In genomic region chr8:111818556-111818955, GRCm38 (mm10) we compare ENCODE assay signal across 19 mouse cellular contexts. TPM values are rescaled to one million over a fixed set of nuclear protein-coding genes. Genes with fewer than 3 reads are reported as not detected.
DNase-seq lines count a peak whose midpoint lies in the region; ATAC-seq and TF ChIP-seq lines count a peak whose summit lies in the region.
"Had no signal": no experiment of that assay in that cellular context is flagged by ENCODE, and none has a peak within 500 bp of the region (broad histone marks: within the 10 kb centered on the region; RNA-seq: fewer than 3 reads in every experiment).

No protein-coding gene starts in this region.

- no peak overlapping the region for H3K4me2 ChIP-seq in intestine, postnatal 0 days (replicated peaks; ENCODE audit: low read depth)
- H3K4me2 ChIP-seq in intestine, embryonic 16.5 days (ENCODE audit: low read depth, low read length) = no peak overlapping the region
- H3K4me2 ChIP-seq in liver, postnatal 0 days (ENCODE audit: low read depth, low read length) = no peak overlapping the region
- H3K4me2 ChIP-seq in liver, embryonic 11.5 days = no peak overlapping the region
- no peak overlapping the region for H3K4me2 ChIP-seq in forebrain, embryonic 12.5 days
- H3K4me2 ChIP-seq: forebrain, embryonic 15.5 days; limb, embryonic 12.5 days had no signal

- ATAC-seq in intestine, postnatal 0 days = no peak
- ATAC-seq in intestine, embryonic 16.5 days = no peak
- no peak for ATAC-seq in liver, postnatal 0 days
- ATAC-seq in liver, embryonic 11.5 days (replicated peaks; ENCODE audit: low FRiP score) = no peak
- ATAC-seq in forebrain, embryonic 12.5 days (ENCODE audit: low FRiP score) = no peak
- ATAC-seq: forebrain, embryonic 15.5 days; midbrain, embryonic 16.5 days had no signal

- 96% methylated on average over 3 of the region's 3 CpGs for WGBS in intestine, postnatal 0 days
- 94% methylated on average over 3 of the region's 3 CpGs for WGBS in intestine, embryonic 16.5 days
- WGBS in liver, postnatal 0 days (ENCODE audit: insufficient replicate concordance) = 85% methylated on average over 3 of the region's 3 CpGs
- WGBS in liver, embryonic 11.5 days = 86% methylated on average over 3 of the region's 3 CpGs
- WGBS in forebrain, embryonic 12.5 days = 96% methylated on average over 3 of the region's 3 CpGs

- H3K36me3 ChIP-seq in intestine, postnatal 0 days (ENCODE audit: control insufficient read depth, insufficient read depth) = 0 out of 2 replicates have a peak, but pooled peaks cover 4% of the 10 kb centered on the region
- H3K36me3 ChIP-seq in intestine, embryonic 16.5 days (ENCODE audit: control insufficient read depth, insufficient read depth, low read length) = no peaks in the 10 kb centered on the region
- H3K36me3 ChIP-seq in liver, postnatal 0 days (replicated peaks; ENCODE audit: insufficient read depth, low read length) = peaks cover 8% of the 10 kb centered on the region
- H3K36me3 ChIP-seq in liver, embryonic 11.5 days (ENCODE audit: control insufficient read depth, insufficient read depth, low read length) = peaks cover 9% of the 10 kb centered on the region; the same call in 1 of the 2 replicates
- peaks cover 52% of the 10 kb centered on the region for H3K36me3 ChIP-seq in forebrain, embryonic 12.5 days (replicated peaks)

- DNase-seq in gastrocnemius, adult 2 months = no peak
- no peak for DNase-seq in gastrocnemius, postnatal 36 days
- DNase-seq in liver, postnatal 0 days = no peak
- DNase-seq in liver, embryonic 11.5 days (ENCODE audit: low spot score) = no peak
- DNase-seq: cerebellum, postnatal 14 days; embryo, embryonic 11 days; kidney, postnatal 36 days; layer of hippocampus, adult 9-11 months; retina, postnatal 1 day; right cerebral cortex, postnatal 4 days; thymus, adult 2 months had no signal

- intact Hi-C loops in gastrocnemius, adult 2 months (cut with DNase I) = no loop called here
- intact Hi-C loops in gastrocnemius, postnatal 36 days (cut with DNase I) = no loop called here

- H3K4me3 ChIP-seq in gastrocnemius, adult 2 months = no peak overlapping the region
- no peak overlapping the region for H3K4me3 ChIP-seq in intestine, postnatal 0 days (ENCODE audit: low read depth, low read length)
- no peak overlapping the region for H3K4me3 ChIP-seq in intestine, embryonic 16.5 days (ENCODE audit: low read length)
- no peak overlapping the region for H3K4me3 ChIP-seq in liver, postnatal 0 days (ENCODE audit: low read depth, low read length)
- no peak overlapping the region for H3K4me3 ChIP-seq in liver, embryonic 11.5 days (ENCODE audit: low read depth, low read length)
- no peak overlapping the region for H3K4me3 ChIP-seq in brown adipose tissue, adult 24 weeks (ENCODE audit: insufficient read depth, low read depth, low read length)
- no peak overlapping the region for H3K4me3 ChIP-seq in forebrain, embryonic 12.5 days (replicated peaks)
- H3K4me3 ChIP-seq: erythroblast, embryonic 14.5 days; forebrain, embryonic 15.5 days; limb, embryonic 12.5 days had no signal

- no peak for TF ChIP-seq EP300 in liver, postnatal 0 days (IDR thresholded peaks at IDR 0.05; ENCODE audit: low read depth)

- H3K9ac ChIP-seq in intestine, postnatal 0 days (ENCODE audit: low read depth, low read length) = no peak overlapping the region
- no peak overlapping the region for H3K9ac ChIP-seq in intestine, embryonic 16.5 days (ENCODE audit: low read depth, low read length)
- no peak overlapping the region for H3K9ac ChIP-seq in liver, postnatal 0 days (replicated peaks)
- H3K9ac ChIP-seq in liver, embryonic 11.5 days (ENCODE audit: low read depth, low read length) = no peak overlapping the region
- no peak overlapping the region for H3K9ac ChIP-seq in forebrain, embryonic 12.5 days
- H3K9ac ChIP-seq: forebrain, embryonic 15.5 days; limb, embryonic 12.5 days had no signal

- no peaks in the 10 kb centered on the region for H3K9me3 ChIP-seq in intestine, postnatal 0 days (ENCODE audit: control insufficient read depth)
- no peaks in the 10 kb centered on the region for H3K9me3 ChIP-seq in intestine, embryonic 16.5 days (ENCODE audit: control insufficient read depth, low read length)
- no peaks in the 10 kb centered on the region for H3K9me3 ChIP-seq in liver, postnatal 0 days (ENCODE audit: low read length)
- H3K9me3 ChIP-seq in liver, embryonic 11.5 days (ENCODE audit: control insufficient read depth, low read length) = no peaks in the 10 kb centered on the region
- H3K9me3 ChIP-seq in forebrain, embryonic 12.5 days = no peaks in the 10 kb centered on the region
- H3K9me3 ChIP-seq: forebrain, embryonic 15.5 days; limb, embryonic 12.5 days had no signal

- no peaks in the 10 kb centered on the region for H3K27me3 ChIP-seq in intestine, postnatal 0 days (replicated peaks; ENCODE audit: control insufficient read depth, insufficient read depth, low read length)
- no peaks in the 10 kb centered on the region for H3K27me3 ChIP-seq in intestine, embryonic 16.5 days (replicated peaks; ENCODE audit: control insufficient read depth, insufficient read depth, low read length)
- 0 out of 2 replicates have a peak, but pooled peaks cover 2% of the 10 kb centered on the region for H3K27me3 ChIP-seq in liver, postnatal 0 days (ENCODE audit: insufficient read depth, low read length)
- no peaks in the 10 kb centered on the region for H3K27me3 ChIP-seq in liver, embryonic 11.5 days (replicated peaks; ENCODE audit: control insufficient read depth, insufficient read depth, low read length)
- H3K27me3 ChIP-seq in forebrain, embryonic 12.5 days = no peaks in the 10 kb centered on the region
- H3K27me3 ChIP-seq: forebrain, embryonic 15.5 days; limb, embryonic 12.5 days had no signal

- TF ChIP-seq CTCF in gastrocnemius, adult 2 months (IDR thresholded peaks at IDR 0.05) = no peak
- no peak for TF ChIP-seq CTCF in intestine, postnatal 0 days (IDR thresholded peaks at IDR 0.05; ENCODE audit: low read depth)
- no peak for TF ChIP-seq CTCF in liver, postnatal 0 days (IDR thresholded peaks at IDR 0.05; ENCODE audit: low read depth)

- peak overlapping the region; percentile 50 for H3K27ac ChIP-seq in gastrocnemius, adult 2 months
- H3K27ac ChIP-seq in intestine, postnatal 0 days (ENCODE audit: low read depth, low read length) = 0 out of 2 replicates have a peak overlapping the region, but pooled peaks have one; percentile 8
- no peak overlapping the region for H3K27ac ChIP-seq in intestine, embryonic 16.5 days (ENCODE audit: low read length)
- 0 out of 2 replicates have a peak overlapping the region, but pooled peaks have one; percentile 13 for H3K27ac ChIP-seq in liver, postnatal 0 days (ENCODE audit: low read depth)
- no peak overlapping the region for H3K27ac ChIP-seq in liver, embryonic 11.5 days (ENCODE audit: low read depth, low read length)
- peak overlapping the region; percentile 62 for H3K27ac ChIP-seq in brown adipose tissue, adult 24 weeks (replicated peaks; ENCODE audit: low read depth, low read length)
- H3K27ac ChIP-seq in forebrain, embryonic 12.5 days = no peak overlapping the region
- H3K27ac ChIP-seq: forebrain, embryonic 15.5 days; limb, embryonic 12.5 days had no signal

- H3K4me1 ChIP-seq in intestine, postnatal 0 days (replicated peaks; ENCODE audit: control insufficient read depth, insufficient read depth, low read length) = no peaks in the 10 kb centered on the region
- H3K4me1 ChIP-seq in intestine, embryonic 16.5 days (ENCODE audit: control insufficient read depth, insufficient read depth, low read length) = no peaks in the 10 kb centered on the region
- no peaks in the 10 kb centered on the region; the same call in 1 of the 2 replicates for H3K4me1 ChIP-seq in liver, postnatal 0 days (ENCODE audit: insufficient read depth)
- no peaks in the 10 kb centered on the region for H3K4me1 ChIP-seq in liver, embryonic 11.5 days (replicated peaks; ENCODE audit: control insufficient read depth, insufficient read depth, low read length)
- peaks cover 10% of the 10 kb centered on the region for H3K4me1 ChIP-seq in brown adipose tissue, adult 24 weeks (ENCODE audit: control insufficient read depth, insufficient read depth, insufficient read length, low read length)
- H3K4me1 ChIP-seq in forebrain, embryonic 12.5 days = no peaks in the 10 kb centered on the region
- H3K4me1 ChIP-seq: forebrain, embryonic 15.5 days; limb, embryonic 12.5 days had no signal

RNA-seq across cellular contexts. Expression of gene Cfdp1, which starts 35.5 kb away (rescaled TPM):
- total RNA-seq in gastrocnemius, adult 2 months (2021) = 10 to 100 TPM; 17.1 to 21.3 TPM
- total RNA-seq in gastrocnemius, postnatal 36 days (2021) = 10 to 100 TPM; 14.6 to 17.9 TPM
- polyA plus RNA-seq in intestine, postnatal 0 days (2015; fragmentation: Nextera tagmentation; extraction: Ambion mirVana) = 87.2 and 89.5 TPM in 2 replicates
- polyA plus RNA-seq in intestine, embryonic 16.5 days (2015; fragmentation: Nextera tagmentation; extraction: Ambion mirVana) = 156 and 179 TPM in 2 replicates
- polyA plus RNA-seq in liver, postnatal 0 days (2015; fragmentation: Nextera tagmentation; extraction: Ambion mirVana) = 48.9 and 51.3 TPM in 2 replicates
- polyA plus RNA-seq in liver, embryonic 11.5 days (2014; fragmentation: Nextera tagmentation; extraction: Ambion mirVana) = 218 and 234 TPM in 2 replicates
- 60.6 and 88.8 TPM in 2 replicates for polyA plus RNA-seq in brown adipose tissue, adult 24 weeks (2012; ENCODE audit: insufficient read depth, insufficient read length, missing spikeins)
- polyA plus RNA-seq in forebrain, embryonic 12.5 days (2016; fragmentation: Nextera tagmentation; extraction: Ambion mirVana) = 199 and 207 TPM in 2 replicates

RNA-seq across cellular contexts. Expression of gene Tmem170, which starts 58.0 kb away (rescaled TPM):
- 1 to 10 TPM; 2.1 to 2.7 TPM for total RNA-seq in gastrocnemius, adult 2 months (2021)
- 1 to 10 TPM; 1.1 to 1.9 TPM for total RNA-seq in gastrocnemius, postnatal 36 days (2021)
- polyA plus RNA-seq in intestine, postnatal 0 days (2015; fragmentation: Nextera tagmentation; extraction: Ambion mirVana) = 24.1 and 25.4 TPM in 2 replicates
- polyA plus RNA-seq in intestine, embryonic 16.5 days (2015; fragmentation: Nextera tagmentation; extraction: Ambion mirVana) = 14.9 and 15.7 TPM in 2 replicates
- polyA plus RNA-seq in liver, postnatal 0 days (2015; fragmentation: Nextera tagmentation; extraction: Ambion mirVana) = 4.9 TPM in 2 replicates
- 8.0 and 8.4 TPM in 2 replicates for polyA plus RNA-seq in liver, embryonic 11.5 days (2014; fragmentation: Nextera tagmentation; extraction: Ambion mirVana)
- polyA plus RNA-seq in brown adipose tissue, adult 24 weeks (2012; ENCODE audit: insufficient read depth, insufficient read length, missing spikeins) = 4.5 and 6.0 TPM in 2 replicates
- 7.6 and 8.7 TPM in 2 replicates for polyA plus RNA-seq in forebrain, embryonic 12.5 days (2016; fragmentation: Nextera tagmentation; extraction: Ambion mirVana)

Comparison
In these comparisons a context has a peak if more than half of its experiments do, and no peak if none do; other contexts are left out.
1. H3K27ac ChIP-seq: peak in gastrocnemius, adult 2 months (single experiment), intestine, postnatal 0 days (single experiment), liver, postnatal 0 days (single experiment) and brown adipose tissue, adult 24 weeks (single experiment); none in intestine, embryonic 16.5 days (single experiment), liver, embryonic 11.5 days (single experiment) and forebrain, embryonic 12.5 days (single experiment).